Mouse (Mus musculus): ENCODE measurements around the gene Adam12.

DNA sequence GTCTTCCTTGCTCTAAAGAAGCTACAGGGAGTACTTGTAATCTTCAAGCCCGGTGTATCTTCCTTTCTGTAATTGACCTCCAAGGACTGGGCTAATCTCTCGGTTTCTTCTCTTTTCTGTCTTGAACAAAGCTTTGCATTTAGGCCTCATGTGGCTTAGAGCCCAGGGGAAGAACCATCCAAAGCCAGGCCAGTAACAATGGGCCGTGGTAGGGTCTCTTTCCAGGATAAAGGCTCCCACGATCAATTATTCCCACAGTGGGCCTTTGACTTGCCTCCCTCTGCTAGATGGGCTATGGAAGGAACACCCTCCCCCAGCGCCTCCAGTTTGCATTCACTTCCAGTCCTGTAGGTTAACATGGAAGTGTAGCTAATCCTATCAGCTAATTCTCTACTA lies 204.9 kb downstream of the Adam12 start:
- TF ChIP-seq POLR2A (IDR thresholded peaks at IDR 0.05; ENCODE audit: low read depth, low read length) (no peak), CTCF (IDR thresholded peaks at IDR 0.05; ENCODE audit: extremely low read depth, insufficient read length, insufficient replicate concordance, low read depth, low read length) (no peak)
